Comparison of ENCODE assay signal across 30 mouse cellular contexts in the genomic region with DNA sequence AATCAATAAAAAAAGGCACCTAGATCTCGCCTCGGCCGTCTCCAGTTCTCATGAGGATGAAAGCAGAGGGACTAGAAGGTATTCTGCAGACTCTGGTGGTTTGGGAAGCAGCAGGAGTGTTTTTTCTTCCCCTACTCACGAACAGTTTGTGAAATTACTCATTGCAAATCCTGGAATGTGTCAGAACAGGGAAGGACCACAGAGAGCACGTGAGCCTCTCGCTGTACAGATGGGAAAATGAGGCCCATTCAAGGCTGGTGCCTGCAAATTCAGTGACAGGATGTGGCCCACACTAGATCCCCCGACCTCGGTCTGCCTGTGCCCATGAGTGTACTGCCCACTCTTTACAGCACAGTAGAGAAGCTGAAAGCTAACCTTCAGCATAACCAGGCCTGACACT. TPM values are rescaled to one million over a fixed set of nuclear protein-coding genes. Genes with fewer than 3 reads are reported as not detected.
DNase-seq lines count a peak whose midpoint lies in the region; ATAC-seq lines count a peak whose summit lies in the region.
"Had no signal": no experiment of that assay in that cellular context is flagged by ENCODE, and none has a peak within 500 bp of the region (broad histone marks: within the 10 kb centered on the region; RNA-seq: fewer than 3 reads in every experiment).

No protein-coding gene starts in this region.

- DNase-seq in embryonic facial prominence, embryonic 10.5 days (ENCODE audit: low spot score): no peak
- DNase-seq in limb, embryonic 11.5 days (ENCODE audit: low spot score): peak; percentile 20
- DNase-seq in limb, embryonic 10.5 days (ENCODE audit: low spot score): no peak
- DNase-seq in embryonic facial prominence, embryonic 14.5 days (ENCODE audit: low spot score): no peak
- DNase-seq in adipocyte (ENCODE audit: low spot score): no peak
- DNase-seq in layer of hippocampus, postnatal 10 days (ENCODE audit: low spot score in 2 of 2): no peak
- DNase-seq: adrenal gland, adult 8-10 months; cerebellum, adult 18-20 months; cerebellum, postnatal 14 days; heart, postnatal 36 days; kidney, adult 11 months; layer of hippocampus, adult 9-11 months; lung, adult 18-20 months; lung, postnatal 14 days; right cerebral cortex, postnatal 14 days; thymus, postnatal 14 days had no signal

- H3K4me3 ChIP-seq in embryonic facial prominence, embryonic 13.5 days: no peak overlapping the region
- H3K4me3 ChIP-seq in embryonic facial prominence, embryonic 10.5 days: no peak overlapping the region
- H3K4me3 ChIP-seq in limb, embryonic 11.5 days (ENCODE audit: low read depth, low read length): no peak overlapping the region
- H3K4me3 ChIP-seq in limb, embryonic 10.5 days: no peak overlapping the region
- H3K4me3 ChIP-seq in embryonic facial prominence, embryonic 14.5 days (ENCODE audit: low read depth, low read length): no peak overlapping the region
- no peak overlapping the region for H3K4me3 ChIP-seq in limb, embryonic 15.5 days
- H3K4me3 ChIP-seq: embryonic facial prominence, embryonic 12.5 days; heart, embryonic 15.5 days; midbrain, embryonic 12.5 days had no signal

- no peak for ATAC-seq in embryonic facial prominence, embryonic 13.5 days (ENCODE audit: insufficient number of reproducible peaks, insufficient read depth, low FRiP score, low TSS enrichment, low read depth)
- no peak for ATAC-seq in limb, embryonic 11.5 days (ENCODE audit: insufficient number of reproducible peaks, low FRiP score, low TSS enrichment, low read depth)
- no peak for ATAC-seq in embryonic facial prominence, embryonic 14.5 days (ENCODE audit: low read depth)
- ATAC-seq in limb, embryonic 15.5 days (ENCODE audit: insufficient number of reproducible peaks, low FRiP score, low TSS enrichment, low read depth): no peak
- ATAC-seq: CD4-positive, CD25-positive, alpha-beta regulatory T cell, adult 4 months; hindbrain, embryonic 16.5 days had no signal

- no peaks in the 10 kb centered on the region for H3K27me3 ChIP-seq in embryonic facial prominence, embryonic 13.5 days
- no peaks in the 10 kb centered on the region for H3K27me3 ChIP-seq in embryonic facial prominence, embryonic 10.5 days (replicated peaks; ENCODE audit: low read depth, poor library complexity, severe bottlenecking)
- no peaks in the 10 kb centered on the region for H3K27me3 ChIP-seq in limb, embryonic 11.5 days (ENCODE audit: control insufficient read depth, insufficient read depth, low read length)
- H3K27me3 ChIP-seq in limb, embryonic 10.5 days (ENCODE audit: low read depth, poor library complexity, severe bottlenecking): no peaks in the 10 kb centered on the region
- H3K27me3 ChIP-seq in embryonic facial prominence, embryonic 14.5 days (replicated peaks; ENCODE audit: control insufficient read depth, insufficient read depth, low read length): no peaks in the 10 kb centered on the region
- H3K27me3 ChIP-seq in limb, embryonic 15.5 days: no peaks in the 10 kb centered on the region
- H3K27me3 ChIP-seq: embryonic facial prominence, embryonic 12.5 days; heart, embryonic 15.5 days; midbrain, embryonic 12.5 days had no signal

- peak overlapping the region; percentile 36; the same call in 1 of the 2 replicates for H3K9ac ChIP-seq in embryonic facial prominence, embryonic 13.5 days
- no peak overlapping the region for H3K9ac ChIP-seq in limb, embryonic 11.5 days (ENCODE audit: low read length)
- no peak overlapping the region for H3K9ac ChIP-seq in embryonic facial prominence, embryonic 14.5 days (ENCODE audit: low read depth, low read length)
- no peak overlapping the region for H3K9ac ChIP-seq in limb, embryonic 15.5 days
- H3K9ac ChIP-seq: embryonic facial prominence, embryonic 12.5 days; heart, embryonic 15.5 days; midbrain, embryonic 12.5 days had no signal

- no peaks in the 10 kb centered on the region for H3K9me3 ChIP-seq in embryonic facial prominence, embryonic 13.5 days
- H3K9me3 ChIP-seq in embryonic facial prominence, embryonic 10.5 days: no peaks in the 10 kb centered on the region
- H3K9me3 ChIP-seq in limb, embryonic 11.5 days (ENCODE audit: control insufficient read depth, low read length): no peaks in the 10 kb centered on the region
- no peaks in the 10 kb centered on the region for H3K9me3 ChIP-seq in limb, embryonic 10.5 days (replicated peaks)
- H3K9me3 ChIP-seq in embryonic facial prominence, embryonic 14.5 days (ENCODE audit: control insufficient read depth, low read length): no peaks in the 10 kb centered on the region
- H3K9me3 ChIP-seq in limb, embryonic 15.5 days: no peaks in the 10 kb centered on the region
- H3K9me3 ChIP-seq: embryonic facial prominence, embryonic 12.5 days; heart, embryonic 15.5 days; midbrain, embryonic 12.5 days had no signal

- H3K4me1 ChIP-seq in embryonic facial prominence, embryonic 13.5 days: peaks cover 33% of the 10 kb centered on the region
- H3K4me1 ChIP-seq in embryonic facial prominence, embryonic 10.5 days: peaks cover 44% of the 10 kb centered on the region
- H3K4me1 ChIP-seq in limb, embryonic 11.5 days (ENCODE audit: control insufficient read depth, insufficient read depth, low read length): peaks cover 9% of the 10 kb centered on the region
- H3K4me1 ChIP-seq in limb, embryonic 10.5 days: peaks cover 35% of the 10 kb centered on the region
- peaks cover 30% of the 10 kb centered on the region for H3K4me1 ChIP-seq in embryonic facial prominence, embryonic 14.5 days (ENCODE audit: control insufficient read depth, insufficient read depth, low read length)
- H3K4me1 ChIP-seq in limb, embryonic 15.5 days: peaks cover 41% of the 10 kb centered on the region

- H3K27ac ChIP-seq in embryonic facial prominence, embryonic 13.5 days: peak overlapping the region; percentile 48; the same call in 1 of the 2 replicates
- no peak overlapping the region for H3K27ac ChIP-seq in embryonic facial prominence, embryonic 10.5 days (replicated peaks)
- no peak overlapping the region for H3K27ac ChIP-seq in limb, embryonic 11.5 days (replicated peaks; ENCODE audit: low read depth, low read length)
- H3K27ac ChIP-seq in limb, embryonic 10.5 days: no peak overlapping the region
- H3K27ac ChIP-seq in embryonic facial prominence, embryonic 14.5 days (replicated peaks; ENCODE audit: low read depth, low read length): 0 out of 2 replicates have a peak overlapping the region, but pooled peaks have one; percentile 29
- H3K27ac ChIP-seq in limb, embryonic 15.5 days: peak overlapping the region; percentile 77
- H3K27ac ChIP-seq: embryonic facial prominence, embryonic 12.5 days; heart, embryonic 15.5 days; kidney, postnatal 0 days; midbrain, embryonic 12.5 days had no signal

- no peaks in the 10 kb centered on the region for H3K36me3 ChIP-seq in embryonic facial prominence, embryonic 13.5 days
- H3K36me3 ChIP-seq in embryonic facial prominence, embryonic 10.5 days (replicated peaks): no peaks in the 10 kb centered on the region
- no peaks in the 10 kb centered on the region for H3K36me3 ChIP-seq in limb, embryonic 11.5 days (ENCODE audit: control insufficient read depth, insufficient read depth, low read length)
- 0 out of 2 replicates have a peak, but pooled peaks cover 3% of the 10 kb centered on the region for H3K36me3 ChIP-seq in limb, embryonic 10.5 days
- H3K36me3 ChIP-seq in embryonic facial prominence, embryonic 14.5 days (ENCODE audit: control insufficient read depth, insufficient read depth, low read length): no peaks in the 10 kb centered on the region
- H3K36me3 ChIP-seq in limb, embryonic 15.5 days: no peaks in the 10 kb centered on the region
- H3K36me3 ChIP-seq: embryonic facial prominence, embryonic 12.5 days; heart, embryonic 15.5 days; midbrain, embryonic 12.5 days had no signal

- 70% methylated on average over 8 of the region's 8 CpGs for whole genome bisulfite sequencing in embryonic facial prominence, embryonic 13.5 days
- 82% methylated on average over 8 of the region's 8 CpGs for WGBS in embryonic facial prominence, embryonic 10.5 days
- 81% methylated on average over 8 of the region's 8 CpGs for WGBS in limb, embryonic 11.5 days
- 81% methylated on average over 8 of the region's 8 CpGs for WGBS in limb, embryonic 10.5 days
- WGBS in embryonic facial prominence, embryonic 14.5 days: 56% methylated on average over 8 of the region's 8 CpGs
- 47% methylated on average over 8 of the region's 8 CpGs for WGBS in limb, embryonic 15.5 days

- no peak overlapping the region for H3K4me2 ChIP-seq in embryonic facial prominence, embryonic 13.5 days
- H3K4me2 ChIP-seq in limb, embryonic 11.5 days (ENCODE audit: low read depth, severe bottlenecking): no peak overlapping the region
- no peak overlapping the region for H3K4me2 ChIP-seq in embryonic facial prominence, embryonic 14.5 days (ENCODE audit: low read depth, low read length)
- no peak overlapping the region for H3K4me2 ChIP-seq in limb, embryonic 15.5 days
- H3K4me2 ChIP-seq: embryonic facial prominence, embryonic 12.5 days; heart, embryonic 15.5 days; liver, embryonic 11.5 days; midbrain, embryonic 12.5 days had no signal

RNA-seq across cellular contexts. Expression of gene E2f1, which starts 2.3 kb away (rescaled TPM):
- 21.1 and 22.6 TPM in 2 replicates for polyA plus RNA-seq in embryonic facial prominence, embryonic 13.5 days (2015; fragmentation: Nextera tagmentation; extraction: Ambion mirVana)
- polyA plus RNA-seq in embryonic facial prominence, embryonic 10.5 days (2016; fragmentation: Nextera tagmentation; extraction: Ambion mirVana): 25.2 and 26.0 TPM in 2 replicates
- 8.9 and 10.9 TPM in 2 replicates for polyA plus RNA-seq in limb, embryonic 11.5 days (2014; fragmentation: Nextera tagmentation; extraction: Ambion mirVana)
- 25.4 and 27.3 TPM in 2 replicates for polyA plus RNA-seq in limb, embryonic 10.5 days (2016; fragmentation: Nextera tagmentation; extraction: Ambion mirVana)
- polyA plus RNA-seq in embryonic facial prominence, embryonic 14.5 days (2014; fragmentation: Nextera tagmentation; extraction: Ambion mirVana): 8.8 and 10.5 TPM in 2 replicates
- polyA plus RNA-seq in limb, embryonic 15.5 days (2015; fragmentation: Nextera tagmentation; extraction: Ambion mirVana): 18.3 and 23.1 TPM in 2 replicates
- total RNA-seq in layer of hippocampus, postnatal 10 days (2021): 10 to 100 TPM in 1 of 2 experiments, 1 to 10 TPM in 1; 8.8 to 10.5 TPM

RNA-seq across cellular contexts. Expression of gene Necab3, which starts 13.3 kb away (rescaled TPM):
- 3.8 and 4.3 TPM in 2 replicates for polyA plus RNA-seq in embryonic facial prominence, embryonic 13.5 days (2015; fragmentation: Nextera tagmentation; extraction: Ambion mirVana)
- 3.2 and 3.6 TPM in 2 replicates for polyA plus RNA-seq in embryonic facial prominence, embryonic 10.5 days (2016; fragmentation: Nextera tagmentation; extraction: Ambion mirVana)
- 1.4 and 1.5 TPM in 2 replicates for polyA plus RNA-seq in limb, embryonic 11.5 days (2014; fragmentation: Nextera tagmentation; extraction: Ambion mirVana)
- 2.0 and 2.1 TPM in 2 replicates for polyA plus RNA-seq in limb, embryonic 10.5 days (2016; fragmentation: Nextera tagmentation; extraction: Ambion mirVana)
- 2.4 and 3.9 TPM in 2 replicates for polyA plus RNA-seq in embryonic facial prominence, embryonic 14.5 days (2014; fragmentation: Nextera tagmentation; extraction: Ambion mirVana)
- 3.7 and 4.0 TPM in 2 replicates for polyA plus RNA-seq in limb, embryonic 15.5 days (2015; fragmentation: Nextera tagmentation; extraction: Ambion mirVana)
- 10 to 100 TPM; 29.8 to 33.0 TPM for total RNA-seq in layer of hippocampus, postnatal 10 days (2021)
- total RNA-seq: monocyte, adult 5-6 weeks had no signal

RNA-seq across cellular contexts. Expression of gene Actl10, which starts 20.4 kb away (rescaled TPM):
- polyA plus RNA-seq in embryonic facial prominence, embryonic 13.5 days (2015; fragmentation: Nextera tagmentation; extraction: Ambion mirVana): 0.41 and 0.45 TPM in 2 replicates
- 0.19 and 0.33 TPM in 2 replicates for polyA plus RNA-seq in embryonic facial prominence, embryonic 10.5 days (2016; fragmentation: Nextera tagmentation; extraction: Ambion mirVana)
- 0.19 and 0.20 TPM in 2 replicates for polyA plus RNA-seq in limb, embryonic 11.5 days (2014; fragmentation: Nextera tagmentation; extraction: Ambion mirVana)
- 0.16 and 0.28 TPM in 2 replicates for polyA plus RNA-seq in limb, embryonic 10.5 days (2016; fragmentation: Nextera tagmentation; extraction: Ambion mirVana)
- polyA plus RNA-seq in embryonic facial prominence, embryonic 14.5 days (2014; fragmentation: Nextera tagmentation; extraction: Ambion mirVana): not detected in 2 replicates
- polyA plus RNA-seq in limb, embryonic 15.5 days (2015; fragmentation: Nextera tagmentation; extraction: Ambion mirVana): 0.19 and 0.37 TPM in 2 replicates
- total RNA-seq in layer of hippocampus, postnatal 10 days (2021): not detected
- total RNA-seq: gastrocnemius, adult 18-20 months; heart, postnatal 36 days; left cerebral cortex, postnatal 14 days; megakaryocyte progenitor cell, adult 5-6 weeks; monocyte, adult 5-6 weeks had no signal
- polyA plus RNA-seq: CD4-positive, CD25-positive, alpha-beta regulatory T cell, adult 4 months; kidney, postnatal 0 days; large intestine, adult 2 months had no signal

RNA-seq across cellular contexts. Expression of gene 1700003F12Rik, which starts 25.1 kb away (rescaled TPM):
- polyA plus RNA-seq in embryonic facial prominence, embryonic 13.5 days (2015; fragmentation: Nextera tagmentation; extraction: Ambion mirVana): 0.95 and 1.6 TPM in 2 replicates
- 1.3 and 2.9 TPM in 2 replicates for polyA plus RNA-seq in embryonic facial prominence, embryonic 10.5 days (2016; fragmentation: Nextera tagmentation; extraction: Ambion mirVana)
- 0.95 and 1.0 TPM in 2 replicates for polyA plus RNA-seq in limb, embryonic 11.5 days (2014; fragmentation: Nextera tagmentation; extraction: Ambion mirVana)
- 1.1 and 1.6 TPM in 2 replicates for polyA plus RNA-seq in limb, embryonic 10.5 days (2016; fragmentation: Nextera tagmentation; extraction: Ambion mirVana)
- polyA plus RNA-seq in embryonic facial prominence, embryonic 14.5 days (2014; fragmentation: Nextera tagmentation; extraction: Ambion mirVana): 0.63 and 0.78 TPM in 2 replicates
- polyA plus RNA-seq in limb, embryonic 15.5 days (2015; fragmentation: Nextera tagmentation; extraction: Ambion mirVana): 0.67 and 0.71 TPM in 2 replicates
- total RNA-seq in layer of hippocampus, postnatal 10 days (2021): 1 to 10 TPM in 1 of 2 experiments, under 1 TPM in 1; 0.67 to 2.0 TPM
- total RNA-seq: gastrocnemius, adult 18-20 months; heart, postnatal 36 days; megakaryocyte progenitor cell, adult 5-6 weeks; monocyte, adult 5-6 weeks had no signal
- polyA plus RNA-seq: CD4-positive, CD25-positive, alpha-beta regulatory T cell, adult 4 months; large intestine, adult 2 months had no signal

RNA-seq across cellular contexts. Expression of gene Pxmp4, which starts 31.5 kb away (rescaled TPM):
- 24.0 and 24.7 TPM in 2 replicates for polyA plus RNA-seq in embryonic facial prominence, embryonic 13.5 days (2015; fragmentation: Nextera tagmentation; extraction: Ambion mirVana)
- 11.6 and 13.8 TPM in 2 replicates for polyA plus RNA-seq in embryonic facial prominence, embryonic 10.5 days (2016; fragmentation: Nextera tagmentation; extraction: Ambion mirVana)
- 13.5 and 15.9 TPM in 2 replicates for polyA plus RNA-seq in limb, embryonic 11.5 days (2014; fragmentation: Nextera tagmentation; extraction: Ambion mirVana)
- polyA plus RNA-seq in limb, embryonic 10.5 days (2016; fragmentation: Nextera tagmentation; extraction: Ambion mirVana): 11.4 and 14.5 TPM in 2 replicates
- polyA plus RNA-seq in embryonic facial prominence, embryonic 14.5 days (2014; fragmentation: Nextera tagmentation; extraction: Ambion mirVana): 24.1 and 26.9 TPM in 2 replicates
- 30.8 and 32.3 TPM in 2 replicates for polyA plus RNA-seq in limb, embryonic 15.5 days (2015; fragmentation: Nextera tagmentation; extraction: Ambion mirVana)
- total RNA-seq in layer of hippocampus, postnatal 10 days (2021): 10 to 100 TPM; 14.3 to 15.7 TPM

Comparison
In these comparisons a context has a peak if more than half of its experiments do, and no peak if none do; other contexts are left out.
1. H3K27ac ChIP-seq: peak in embryonic facial prominence, embryonic 13.5 days (single experiment), embryonic facial prominence, embryonic 14.5 days (single experiment) and limb, embryonic 15.5 days (single experiment); none in embryonic facial prominence, embryonic 10.5 days (single experiment), limb, embryonic 11.5 days (single experiment) and limb, embryonic 10.5 days (single experiment).